Mouse (Mus musculus): ENCODE results near the gene Wdr5. TPM values are rescaled to one million over a fixed set of nuclear protein-coding genes. Genes with fewer than 3 reads are reported as not detected.

The Wdr5 gene
- polyA plus RNA-seq, 1 experiment from 2014 or later: 53.0 TPM

DNA sequence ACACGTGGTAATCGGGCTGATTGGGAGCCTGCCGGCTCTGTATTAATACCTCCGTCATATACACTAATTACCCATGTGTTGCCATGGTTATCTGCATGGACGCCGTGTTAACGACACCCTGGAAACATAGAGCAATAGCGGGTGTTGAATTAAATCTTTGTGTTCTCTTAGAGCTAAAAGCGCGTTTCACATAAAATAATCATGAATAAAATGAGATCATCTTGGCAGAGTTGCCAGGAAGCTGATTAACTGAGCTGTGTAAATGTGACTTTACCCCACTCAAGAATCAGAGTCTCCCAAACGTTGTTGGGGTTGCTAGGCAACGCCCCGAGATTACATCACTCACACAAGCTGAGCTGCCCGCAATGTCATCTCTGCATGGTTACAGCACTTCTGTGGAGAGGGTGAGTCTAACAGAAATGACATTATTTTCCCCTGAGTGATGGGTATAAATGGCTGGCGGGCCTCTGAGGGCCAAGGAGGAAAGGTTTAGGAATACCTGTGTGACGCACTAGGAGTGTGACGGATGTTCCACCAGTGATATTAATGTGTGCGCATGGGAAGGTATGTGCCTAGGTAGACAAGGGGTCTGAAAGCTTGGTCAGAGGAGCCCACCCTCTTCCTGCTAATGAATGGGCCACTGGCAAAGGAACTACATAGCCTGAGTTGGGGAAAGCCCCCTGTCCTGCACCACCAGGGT, 58.1 kb downstream of the Wdr5 start:
- Histone ChIP-seq H3K9ac (ENCODE audit: low read length) (no peak overlapping the region), H3K27me3 (ENCODE audit: control insufficient read depth, insufficient read depth, low read depth, low read length) (no peaks in the 10 kb centered on the region), H3K9me3 (ENCODE audit: control insufficient read depth, low read length) (no peaks in the 10 kb centered on the region), H3K36me3 (ENCODE audit: control insufficient read depth, insufficient read depth, low read length) (no peaks in the 10 kb centered on the region), H3K4me1 (replicated peaks; ENCODE audit: control insufficient read depth, insufficient read depth, low read length) (peaks cover 23% of the 10 kb centered on the region), H3K4me3 (ENCODE audit: low read length) (no peak overlapping the region), H3K4me2 (ENCODE audit: low read depth, low read length) (no peak overlapping the region; the same call in 1 of the 2 replicates), H3K27ac (ENCODE audit: low read length) (peak overlapping the region; percentile 89)
- peak; percentile 81 for ATAC-seq (ENCODE audit: low read depth)
- WGBS: 37% methylated on average over 18 of the region's 18 CpGs

DNA sequence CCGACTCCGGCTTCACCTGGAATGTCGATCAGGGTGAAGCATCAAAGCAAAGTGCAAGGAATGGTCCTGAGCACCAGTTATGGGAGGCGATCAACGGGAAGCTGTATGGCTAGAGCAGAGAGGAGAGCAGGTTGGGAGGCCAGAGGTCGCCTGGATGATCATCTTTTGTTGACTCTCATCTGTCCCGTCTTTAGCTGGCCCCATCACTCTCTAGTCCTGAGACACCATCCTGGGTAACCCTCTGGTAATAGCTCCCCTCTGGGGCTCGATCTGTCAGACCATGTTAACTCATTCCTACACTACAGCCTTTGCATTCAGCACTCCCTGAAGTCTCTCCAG, 58.6 kb downstream of the Wdr5 start:
- Histone ChIP-seq H3K4me3 (ENCODE audit: low read length) (no peak overlapping the region), H3K27ac (ENCODE audit: low read length) (no peak overlapping the region), H3K36me3 (ENCODE audit: control insufficient read depth, insufficient read depth, low read length) (no peaks in the 10 kb centered on the region), H3K4me1 (replicated peaks; ENCODE audit: control insufficient read depth, insufficient read depth, low read length) (peaks cover 23% of the 10 kb centered on the region), H3K9me3 (ENCODE audit: control insufficient read depth, low read length) (no peaks in the 10 kb centered on the region), H3K9ac (ENCODE audit: low read length) (no peak overlapping the region), H3K27me3 (ENCODE audit: control insufficient read depth, insufficient read depth, low read depth, low read length) (no peaks in the 10 kb centered on the region), H3K4me2 (ENCODE audit: low read depth, low read length) (no peak overlapping the region)
- ATAC-seq (ENCODE audit: low read depth): no peak
- WGBS: 57% methylated on average over 8 of the region's 8 CpGs

DNA sequence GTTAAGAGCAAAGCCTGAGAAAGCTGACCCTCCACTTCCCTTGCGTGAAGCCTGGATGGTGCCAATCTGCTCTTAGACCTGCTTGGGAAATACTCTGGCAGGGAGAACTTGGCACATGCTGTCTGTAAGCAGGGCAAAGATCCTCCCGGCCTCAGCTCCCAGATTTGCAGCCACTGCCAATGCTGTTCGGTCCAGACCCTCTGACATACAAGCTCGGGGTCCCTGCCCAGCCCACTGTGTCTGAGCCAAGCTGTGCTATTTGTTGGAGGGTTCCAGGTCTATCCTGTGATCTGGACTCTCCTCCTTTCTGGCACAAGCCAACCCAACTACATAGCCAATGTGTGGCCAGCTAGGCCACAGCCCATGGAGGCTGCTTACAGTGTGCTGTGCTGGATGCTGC, 61.5 kb downstream of the Wdr5 start:
- no peak overlapping the region for H3K27ac ChIP-seq (ENCODE audit: low read length)
- H3K4me1 ChIP-seq (replicated peaks; ENCODE audit: control insufficient read depth, insufficient read depth, low read length): peaks cover 21% of the 10 kb centered on the region
- H3K27me3 ChIP-seq (ENCODE audit: control insufficient read depth, insufficient read depth, low read depth, low read length): no peaks in the 10 kb centered on the region
- H3K9ac ChIP-seq (ENCODE audit: low read length): no peak overlapping the region
- H3K4me2 ChIP-seq (ENCODE audit: low read depth, low read length): no peak overlapping the region
- no peaks in the 10 kb centered on the region for H3K36me3 ChIP-seq (ENCODE audit: control insufficient read depth, insufficient read depth, low read length)
- no peak for ATAC-seq (ENCODE audit: low read depth)
- no peaks in the 10 kb centered on the region for H3K9me3 ChIP-seq (ENCODE audit: control insufficient read depth, low read length)
- no peak overlapping the region for H3K4me3 ChIP-seq (ENCODE audit: low read length)
- WGBS: 77% methylated on average over 4 of the region's 4 CpGs

DNA sequence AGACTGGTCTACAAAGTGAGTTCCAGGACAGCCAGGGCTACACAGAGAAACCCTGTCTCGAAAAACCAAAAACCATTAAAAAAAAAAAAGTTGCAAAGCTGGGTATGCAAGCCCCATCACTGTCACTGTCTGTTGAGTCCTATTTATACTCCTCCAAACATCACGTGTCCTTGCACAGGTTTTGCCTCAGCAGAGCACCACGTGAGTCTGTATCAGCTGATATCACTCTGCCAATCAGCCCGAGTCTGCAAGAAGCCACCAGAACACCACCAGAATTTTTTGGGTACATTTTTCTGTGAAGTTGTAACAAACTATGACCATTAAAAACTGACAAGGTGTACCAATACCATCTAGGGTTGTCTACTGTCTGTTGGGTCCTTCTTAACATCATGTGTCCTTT, 63.6 kb downstream of the Wdr5 start:
- WGBS: 87% methylated on average over 4 of the region's 4 CpGs
- Histone ChIP-seq H3K4me3 (ENCODE audit: low read length) (no peak overlapping the region), H3K36me3 (ENCODE audit: control insufficient read depth, insufficient read depth, low read length) (no peaks in the 10 kb centered on the region), H3K4me2 (ENCODE audit: low read depth, low read length) (no peak overlapping the region), H3K4me1 (replicated peaks; ENCODE audit: control insufficient read depth, insufficient read depth, low read length) (peaks cover 3% of the 10 kb centered on the region; the same call in 1 of the 2 replicates), H3K9ac (ENCODE audit: low read length) (no peak overlapping the region), H3K9me3 (ENCODE audit: control insufficient read depth, low read length) (no peaks in the 10 kb centered on the region), H3K27ac (ENCODE audit: low read length) (no peak overlapping the region), H3K27me3 (ENCODE audit: control insufficient read depth, insufficient read depth, low read depth, low read length) (no peaks in the 10 kb centered on the region)
- no peak for ATAC-seq (ENCODE audit: low read depth)

DNA sequence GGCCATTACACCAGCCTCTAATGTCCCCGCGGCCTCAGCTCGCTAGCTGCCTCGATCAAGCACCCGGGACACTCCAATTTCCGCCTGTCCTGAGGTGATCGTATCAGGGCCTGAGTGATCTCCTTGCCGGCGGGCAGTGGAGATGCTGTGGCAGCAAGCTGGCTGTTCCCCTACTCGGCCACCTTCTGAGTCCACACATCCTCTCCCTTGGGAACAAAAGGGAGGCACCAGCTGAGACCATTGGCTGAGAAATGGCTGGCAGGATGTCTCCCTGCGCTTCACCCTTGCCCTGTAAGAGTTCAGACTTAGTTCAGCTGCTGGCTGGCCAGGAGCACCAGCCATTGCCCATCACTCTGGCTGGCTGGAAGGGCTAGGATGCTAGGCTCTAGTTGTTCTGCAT, 67.2 kb downstream of the Wdr5 start:
- no peak overlapping the region for H3K4me2 ChIP-seq (ENCODE audit: low read depth, low read length)
- no peak overlapping the region for H3K4me3 ChIP-seq (ENCODE audit: low read length)
- no peaks in the 10 kb centered on the region for H3K36me3 ChIP-seq (ENCODE audit: control insufficient read depth, insufficient read depth, low read length)
- 42% methylated on average over 11 of the region's 11 CpGs for WGBS
- H3K9ac ChIP-seq (ENCODE audit: low read length): no peak overlapping the region
- 0 out of 2 replicates have a peak, but pooled peaks have one; percentile 41 for ATAC-seq (ENCODE audit: low read depth)
- H3K9me3 ChIP-seq (ENCODE audit: control insufficient read depth, low read length): no peaks in the 10 kb centered on the region; the same call in 1 of the 2 replicates
- no peaks in the 10 kb centered on the region for H3K27me3 ChIP-seq (ENCODE audit: control insufficient read depth, insufficient read depth, low read depth, low read length)
- peaks cover 3% of the 10 kb centered on the region; the same call in 1 of the 2 replicates for H3K4me1 ChIP-seq (replicated peaks; ENCODE audit: control insufficient read depth, insufficient read depth, low read length)
- no peak overlapping the region for H3K27ac ChIP-seq (ENCODE audit: low read length)

DNA sequence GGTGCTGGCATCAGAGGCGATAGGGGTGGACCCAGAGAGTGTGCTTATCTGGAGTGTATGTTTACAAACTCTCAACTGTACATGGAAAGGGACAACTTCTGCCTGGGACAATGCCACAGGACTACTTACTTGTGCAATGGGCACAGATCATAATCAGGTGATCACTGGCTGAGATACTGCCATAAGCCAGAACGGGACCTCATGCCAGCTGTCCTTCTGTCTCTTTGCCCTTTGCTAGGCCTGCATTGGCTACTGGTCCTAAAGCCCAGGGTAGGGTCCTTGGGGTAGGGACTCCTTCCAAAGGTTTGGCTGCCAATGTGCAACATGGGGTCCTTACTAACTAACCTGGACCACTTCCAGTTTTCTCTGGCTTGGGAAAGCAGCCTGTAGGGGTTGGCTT, 68.1 kb downstream of the Wdr5 start:
- ATAC-seq (ENCODE audit: low read depth): no peak
- no peaks in the 10 kb centered on the region for H3K27me3 ChIP-seq (ENCODE audit: control insufficient read depth, insufficient read depth, low read depth, low read length)
- 67% methylated on average over 2 of the region's 2 CpGs for WGBS
- peaks cover 3% of the 10 kb centered on the region; the same call in 1 of the 2 replicates for H3K4me1 ChIP-seq (replicated peaks; ENCODE audit: control insufficient read depth, insufficient read depth, low read length)
- H3K27ac ChIP-seq (ENCODE audit: low read length): no peak overlapping the region
- H3K4me3 ChIP-seq (ENCODE audit: low read length): no peak overlapping the region
- no peaks in the 10 kb centered on the region for H3K36me3 ChIP-seq (ENCODE audit: control insufficient read depth, insufficient read depth, low read length)
- no peak overlapping the region for H3K9ac ChIP-seq (ENCODE audit: low read length)
- H3K4me2 ChIP-seq (ENCODE audit: low read depth, low read length): no peak overlapping the region
- H3K9me3 ChIP-seq (ENCODE audit: control insufficient read depth, low read length): no peaks in the 10 kb centered on the region; the same call in 1 of the 2 replicates

DNA sequence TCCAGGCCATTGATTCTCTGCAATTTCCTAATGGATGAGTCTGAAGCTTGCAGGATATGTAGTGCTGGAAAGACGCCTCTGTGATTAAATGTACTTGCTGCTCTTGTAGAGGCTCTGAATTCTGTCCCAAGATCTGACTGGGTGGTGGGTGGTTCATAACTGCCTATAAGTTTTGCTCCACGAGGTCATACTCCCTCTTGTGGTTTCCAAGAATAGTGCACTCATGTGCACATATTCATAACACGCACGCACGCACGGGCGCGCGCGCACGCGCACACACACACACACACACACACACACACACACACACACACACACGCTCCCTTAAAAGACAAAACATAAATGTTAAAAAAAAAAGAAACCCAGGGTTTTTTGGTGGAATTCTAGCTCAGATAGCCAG, 69.6 kb downstream of the Wdr5 start:
- H3K4me3 ChIP-seq (ENCODE audit: low read length): no peak overlapping the region
- WGBS: 90% methylated on average over 13 of the region's 13 CpGs

More for the DNA sequence above, 69.6 kb downstream of the Wdr5 start:
- ATAC-seq (ENCODE audit: low read depth): no peak
- H3K36me3 ChIP-seq (ENCODE audit: control insufficient read depth, insufficient read depth, low read length): no peaks in the 10 kb centered on the region
- no peak overlapping the region for H3K4me2 ChIP-seq (ENCODE audit: low read depth, low read length)
- H3K9me3 ChIP-seq (ENCODE audit: control insufficient read depth, low read length): no peaks in the 10 kb centered on the region; the same call in 1 of the 2 replicates
- H3K27me3 ChIP-seq (ENCODE audit: control insufficient read depth, insufficient read depth, low read depth, low read length): no peaks in the 10 kb centered on the region
- no peak overlapping the region for H3K27ac ChIP-seq (ENCODE audit: low read length)
- H3K4me1 ChIP-seq (replicated peaks; ENCODE audit: control insufficient read depth, insufficient read depth, low read length): peaks cover 3% of the 10 kb centered on the region; the same call in 1 of the 2 replicates
- no peak overlapping the region for H3K9ac ChIP-seq (ENCODE audit: low read length)

Other genes with a start within 250 kb of the Wdr5 start
- gene Vav2, start 88.1 kb upstream of the Wdr5 start, polyA plus RNA-seq (2015; fragmentation: Nextera tagmentation; extraction: Ambion mirVana): 8.6 and 8.7 TPM in 2 replicates
- 7.6 and 7.9 TPM in 2 replicates for gene Brd3os, start 72.8 kb upstream of the Wdr5 start, polyA plus RNA-seq (2015; fragmentation: Nextera tagmentation; extraction: Ambion mirVana)
- gene Brd3, start 7.5 kb upstream of the Wdr5 start, polyA plus RNA-seq (2015; fragmentation: Nextera tagmentation; extraction: Ambion mirVana): 84.9 and 99.0 TPM in 2 replicates
- gene Rxra, start 161.3 kb downstream of the Wdr5 start, polyA plus RNA-seq (2015; fragmentation: Nextera tagmentation; extraction: Ambion mirVana): 11.3 TPM in 2 replicates